Mouse (Mus musculus) thymus, adult 2 months (tissue): ENCODE results near the gene Babam2.

ENCODE experiments used
- CTCF ChIP-seq: fragments of 200-500 bp; IDR thresholded peaks from 2 replicates; pipeline ENCODE4 v1.5.1; 2012; ENCODE audit warnings: mild to moderate bottlenecking, control low read depth, low read length, moderate library complexity, borderline replicate concordance; ENCODE audit not compliant: control insufficient read depth, poor library complexity, insufficient read depth; ENCODE audit errors: extremely low read depth
- POLR2A ChIP-seq: fragments of 200-500 bp; IDR thresholded peaks from 2 replicates; pipeline ENCODE4 v1.6.1; 2012; ENCODE audit warnings: mild to moderate bottlenecking, low read length, control low read depth, moderate library complexity; ENCODE audit not compliant: control insufficient read depth, poor library complexity, insufficient read depth; ENCODE audit errors: extremely low read depth

DNA sequence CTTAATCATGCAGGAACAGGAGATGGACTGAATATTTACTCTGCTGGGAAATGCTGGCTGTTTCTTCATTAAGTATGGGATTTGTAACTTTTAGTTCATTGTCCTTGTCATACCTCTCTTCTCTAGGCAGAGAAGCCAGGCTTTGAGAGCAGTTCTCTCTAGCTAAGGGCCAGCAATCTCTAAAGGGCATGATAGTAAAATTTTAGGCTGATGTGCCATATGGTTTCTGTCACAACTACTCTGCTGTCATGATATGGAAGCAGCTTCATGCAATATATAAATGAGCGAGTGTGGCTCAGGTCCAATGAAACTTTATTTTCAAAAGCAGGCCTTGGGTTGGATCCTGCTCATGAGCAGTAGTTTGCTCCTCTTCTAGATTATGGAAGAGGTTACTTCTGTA, 142.9 kb downstream of the Babam2 start:
- no peak for TF ChIP-seq POLR2A
- no peak for TF ChIP-seq CTCF
